Mouse (Mus musculus) 3134 (cell line): ENCODE measurements around the gene Dnmt3a.

Experiments used
- DNase-seq: peaks from one replicate; pipeline ENCODE4 v3.0.0-alpha.2; 2011; ENCODE audit warnings: low spot score; ENCODE audit not compliant: insufficient read length; ENCODE audit errors: extremely low read depth

Gene Dnmt3a

DNA sequence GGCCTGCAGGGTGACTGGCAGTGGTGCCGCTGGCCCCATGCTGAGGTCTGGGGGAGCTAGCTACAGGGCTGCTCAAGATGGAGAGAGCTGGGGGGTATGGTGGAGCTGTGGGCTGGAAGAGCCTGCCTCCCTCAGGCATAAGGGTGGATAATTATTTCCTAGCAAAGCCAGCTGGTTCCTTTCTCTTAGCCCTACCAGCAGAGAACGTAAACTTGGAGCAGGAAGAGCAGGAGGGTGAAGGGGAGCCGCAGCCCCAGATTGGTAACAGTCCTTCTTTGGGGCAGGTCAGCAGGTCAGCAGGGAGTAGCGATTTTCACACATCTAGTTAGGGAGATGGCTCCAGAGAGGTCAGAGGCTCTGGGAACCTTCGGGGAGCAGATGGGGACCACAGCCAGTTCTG is 44.4 kb downstream of the Dnmt3a start:
- no peak for DNase-seq

DNA sequence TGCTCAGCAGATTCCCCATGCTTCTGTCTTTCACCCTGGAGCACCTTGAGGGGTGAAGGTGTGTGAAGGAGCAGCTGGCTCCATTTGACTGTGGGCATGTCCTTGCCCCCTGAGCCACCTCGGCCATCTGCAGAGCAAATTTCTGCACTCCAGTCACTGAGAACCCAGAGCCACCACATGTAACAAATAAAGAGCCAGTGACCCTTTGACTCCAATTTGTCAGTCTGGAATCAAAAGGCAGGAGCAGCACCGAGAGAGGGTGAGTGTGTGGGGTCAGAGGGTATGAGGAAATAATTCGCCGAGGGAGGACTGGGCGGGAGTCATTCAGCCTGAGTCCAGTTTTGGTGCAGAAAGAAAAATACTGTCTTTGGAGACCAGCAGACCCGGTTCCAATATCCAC is 44.9 kb downstream of the Dnmt3a start:
- no peak for DNase-seq

- no peak for DNase-seq
Measured at GRCm38 (mm10) chr12:3851179-3851578, 45.4 kb downstream of the Dnmt3a start.

DNA sequence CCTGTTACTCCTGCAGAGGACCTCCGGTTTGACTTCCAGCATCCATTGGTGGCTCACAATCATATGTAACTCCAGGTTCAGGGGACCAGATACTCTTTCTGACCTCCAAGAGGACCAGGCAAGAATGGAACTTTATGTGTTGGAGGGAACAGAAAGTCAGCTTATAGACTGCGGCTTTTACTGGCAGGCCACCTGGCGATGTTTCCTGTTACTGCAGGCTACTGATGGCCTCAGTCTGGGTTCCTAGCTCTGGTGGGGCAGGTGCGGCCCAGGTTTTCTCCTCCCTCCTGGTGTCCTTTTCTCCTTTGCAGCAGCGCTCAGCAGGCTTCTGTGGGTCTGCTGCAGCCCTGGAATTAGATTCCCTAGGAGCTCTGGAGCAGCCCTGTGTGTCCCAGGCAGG is 46.7 kb downstream of the Dnmt3a start:
- DNase-seq = no peak

DNA sequence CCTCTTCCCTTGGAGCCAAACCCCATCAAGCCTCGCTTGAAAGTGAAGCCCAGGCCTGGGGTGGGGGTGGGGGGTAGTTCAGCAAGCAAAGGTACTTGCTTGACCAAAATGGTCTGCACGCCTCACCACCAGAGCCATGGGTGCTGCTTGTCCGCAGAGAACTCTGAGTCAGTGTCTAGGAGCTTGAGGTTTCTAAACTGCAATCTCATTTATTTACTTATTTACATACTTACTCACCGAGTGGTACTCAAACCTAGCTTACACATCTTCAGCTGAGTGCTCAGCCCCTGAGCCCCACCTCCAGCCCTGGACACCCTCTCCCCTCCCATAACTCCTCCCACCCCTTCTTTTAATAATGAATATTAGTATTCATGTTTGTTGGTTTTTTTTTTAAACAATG is 48.6 kb downstream of the Dnmt3a start:
- no peak for DNase-seq

GRCm38 (mm10) chr12:3855762-3856501 is 50.1 kb downstream of the Dnmt3a start:
- DNase-seq = no peak

DNA sequence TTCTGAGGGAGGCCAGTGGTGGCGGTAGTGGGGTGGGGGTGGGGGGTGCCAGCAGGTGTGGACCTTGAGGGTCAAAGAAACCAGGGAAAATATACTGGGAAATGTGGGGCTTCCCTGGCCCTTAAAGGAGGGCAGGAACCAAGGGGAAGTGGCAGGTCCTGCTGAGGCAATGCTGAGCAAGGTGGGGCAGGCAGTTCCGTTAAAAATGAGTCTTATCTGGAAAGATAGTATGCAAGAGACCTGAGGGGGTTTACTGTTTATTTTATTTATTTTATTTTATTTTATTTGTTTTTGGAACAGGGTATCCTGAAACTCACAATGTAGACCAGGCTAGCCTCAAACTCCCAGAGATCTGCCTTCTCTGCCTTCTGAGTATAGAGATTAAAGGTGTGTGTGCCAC is 50.9 kb downstream of the Dnmt3a start:
- no peak for DNase-seq

GRCm38 (mm10) chr12:3857231-3857630 is 51.4 kb downstream of the Dnmt3a start:
- no peak for DNase-seq

DNA sequence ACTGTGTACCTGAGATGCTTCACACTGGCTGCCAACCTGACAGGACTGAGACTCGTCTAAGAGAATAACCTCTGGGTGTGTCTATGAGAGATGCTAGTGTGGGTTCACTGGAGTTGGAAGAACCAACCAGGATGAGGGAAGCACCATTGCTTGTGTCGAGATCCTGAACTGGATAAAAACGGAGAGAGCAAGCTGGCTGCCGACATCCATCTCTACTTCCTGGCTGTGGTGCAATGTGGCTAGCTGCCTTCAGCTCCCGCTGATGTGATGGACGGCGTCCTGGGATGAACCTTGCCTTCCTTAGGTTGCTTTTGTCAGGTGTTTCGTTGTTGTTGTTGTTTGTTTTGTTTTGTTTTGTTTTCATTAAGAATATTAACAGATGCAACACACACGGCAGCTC is 52.0 kb downstream of the Dnmt3a start:
- DNase-seq = no peak

DNA sequence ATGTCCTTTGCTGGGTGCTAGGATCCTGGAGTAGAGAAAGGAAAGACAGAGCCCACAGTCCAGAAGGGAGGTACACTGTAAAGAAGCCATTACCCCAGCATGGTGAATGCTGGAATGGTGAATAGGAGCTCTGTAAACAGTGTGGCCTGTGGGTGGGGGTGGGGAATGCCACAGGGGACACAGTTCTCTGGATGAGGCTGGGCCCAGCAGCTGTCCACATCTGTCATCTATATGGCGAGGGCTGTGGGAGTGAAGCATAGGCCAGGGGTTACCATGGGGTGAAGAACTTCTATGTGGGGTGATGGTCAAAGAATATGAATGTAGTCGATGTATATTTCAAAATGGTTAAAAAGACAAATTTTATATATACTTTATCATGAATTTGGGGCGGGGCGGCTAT is 52.9 kb downstream of the Dnmt3a start:
- DNase-seq = no peak

DNA sequence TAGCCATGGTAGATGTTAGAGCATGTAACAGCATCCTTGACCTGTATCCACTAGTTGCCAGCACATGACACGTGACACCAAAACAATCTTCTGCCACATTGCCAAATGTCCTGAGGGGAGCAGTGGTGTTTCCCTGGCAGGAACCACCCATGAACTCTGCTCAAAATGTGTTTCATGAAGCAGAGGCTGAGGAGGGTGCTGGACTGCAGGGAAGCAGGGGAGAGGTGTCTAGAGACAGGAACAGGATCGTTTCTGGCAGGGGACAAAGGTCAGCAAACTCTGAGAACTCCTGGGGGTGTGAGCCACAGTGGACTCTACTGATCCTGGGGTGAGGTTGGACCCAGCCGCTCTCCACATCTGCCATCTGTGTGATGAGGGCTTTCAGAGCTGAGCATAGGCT is 53.7 kb downstream of the Dnmt3a start:
- no peak for DNase-seq

DNA sequence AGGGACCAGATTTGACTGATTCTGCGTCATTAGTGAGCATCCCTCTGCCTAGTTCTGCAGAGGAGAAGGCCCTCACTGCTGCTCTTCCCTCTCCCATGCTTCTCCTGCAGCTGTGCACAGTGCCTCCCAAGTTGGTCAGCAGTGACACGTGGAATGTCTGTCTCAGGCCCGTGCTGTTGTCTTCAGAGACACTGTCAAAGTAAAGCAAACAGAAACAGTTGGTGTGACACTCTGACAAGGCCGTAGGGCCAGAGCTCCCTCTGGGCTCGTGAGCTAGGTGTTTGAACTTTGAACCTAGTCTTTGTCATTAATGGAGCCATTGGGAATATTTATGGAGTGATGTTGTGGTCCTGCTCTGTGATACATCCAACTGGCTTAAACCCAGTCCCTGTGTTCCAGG is 54.2 kb downstream of the Dnmt3a start:
- DNase-seq = no peak

DNA sequence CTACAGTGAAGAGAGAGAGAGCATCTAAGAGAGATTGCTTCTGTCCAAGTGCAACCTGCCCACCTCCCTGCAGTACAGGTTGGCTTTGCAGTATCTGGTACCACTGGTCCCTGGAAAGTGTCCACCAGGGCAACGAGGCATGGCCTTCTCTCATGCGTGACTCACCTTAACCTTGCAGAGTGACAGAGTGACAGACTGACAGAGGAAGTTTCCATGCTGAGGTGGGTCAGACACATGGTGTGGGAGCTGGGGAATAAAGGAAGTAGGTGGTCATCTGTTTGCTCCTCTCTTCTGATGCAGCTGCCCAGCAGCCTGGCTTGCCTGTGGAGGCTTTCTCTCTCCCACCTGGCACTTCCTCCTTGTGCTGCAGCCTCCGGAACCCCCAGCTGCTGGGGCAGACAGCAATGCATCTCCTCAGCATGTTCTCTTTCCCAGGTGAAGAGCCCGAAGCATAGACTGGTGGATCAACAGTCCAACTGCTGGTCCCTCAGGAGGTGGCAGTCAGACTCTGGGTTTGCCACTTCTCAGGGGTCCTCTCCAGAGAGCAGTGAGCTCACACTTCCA is 55.9 kb downstream of the Dnmt3a start:
- DNase-seq = no peak

DNA sequence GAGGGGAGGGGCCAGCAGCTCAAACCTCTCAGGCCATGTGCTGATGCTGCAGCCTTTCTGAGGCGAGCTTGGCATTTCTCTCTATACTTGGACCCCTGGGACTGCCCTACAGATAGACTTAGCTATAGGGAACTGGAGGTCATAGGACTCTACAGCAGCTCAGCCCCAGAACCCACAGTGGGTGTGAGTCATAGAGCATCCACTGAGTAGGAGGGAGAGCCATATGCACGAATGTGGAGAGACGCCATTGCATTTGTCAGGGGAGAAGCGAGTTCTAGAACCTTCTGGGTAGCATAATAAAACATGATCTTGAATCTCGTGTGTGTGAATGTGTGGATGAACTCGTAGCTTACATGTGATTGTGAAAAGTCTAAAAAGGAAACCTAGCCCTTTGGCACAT is 56.4 kb downstream of the Dnmt3a start:
- DNase-seq = no peak

DNA sequence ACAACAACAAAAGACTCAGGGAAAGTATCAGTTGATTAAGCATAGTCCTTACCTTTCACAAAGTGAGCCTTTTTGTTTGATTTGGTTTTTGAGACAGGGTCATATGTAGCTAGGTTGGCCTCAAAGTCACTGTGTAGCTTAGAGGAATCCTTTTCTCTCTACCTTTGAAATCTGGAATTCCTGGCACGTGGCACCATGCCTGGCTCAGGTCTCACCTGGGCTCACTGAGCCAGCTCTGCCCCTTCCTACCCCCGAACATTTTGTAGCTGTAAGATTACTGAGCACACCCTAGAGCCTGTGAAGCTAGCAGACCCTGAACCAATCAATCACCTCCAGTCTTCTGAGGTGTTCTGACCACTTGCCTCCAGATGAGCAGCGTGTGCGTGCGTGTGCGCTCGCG is 58.4 kb downstream of the Dnmt3a start:
- no peak for DNase-seq

GRCm38 (mm10) chr12:3865594-3865993 is 59.8 kb downstream of the Dnmt3a start:
- DNase-seq = no peak

DNA sequence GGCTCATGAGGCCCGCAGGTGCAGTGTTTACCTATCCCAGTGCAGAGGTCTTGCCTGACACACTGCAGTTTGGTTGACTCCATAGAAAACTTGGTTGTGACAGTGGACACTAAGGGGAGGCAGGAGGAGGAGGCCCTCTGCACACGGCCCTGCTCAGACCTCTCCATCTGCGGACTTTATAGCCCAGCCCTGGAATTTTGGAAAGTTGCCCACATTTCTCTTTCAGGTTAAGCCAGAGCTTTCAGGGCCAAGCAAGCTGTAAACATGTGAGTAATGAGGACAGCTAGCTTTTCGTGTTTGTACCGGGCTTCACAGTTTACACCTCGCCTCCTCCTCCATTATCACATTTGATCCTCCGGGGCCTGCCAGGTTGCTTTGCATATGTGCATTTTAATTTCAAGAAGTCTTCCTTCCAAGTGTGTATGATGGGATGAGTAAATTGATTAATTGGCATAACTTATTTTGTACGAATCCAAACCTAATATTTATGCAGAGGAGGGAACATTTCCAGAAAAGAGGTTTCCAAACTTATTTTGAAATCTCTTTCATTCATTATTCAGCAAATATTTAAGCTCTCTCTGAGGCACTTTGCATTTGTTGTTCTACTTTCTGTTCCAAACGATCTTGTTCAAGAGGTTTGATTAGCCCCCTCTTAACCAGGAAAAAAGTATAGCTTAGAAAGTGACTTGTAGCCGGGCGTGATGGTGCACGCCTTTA is 61.0 kb downstream of the Dnmt3a start:
- no peak for DNase-seq

DNA sequence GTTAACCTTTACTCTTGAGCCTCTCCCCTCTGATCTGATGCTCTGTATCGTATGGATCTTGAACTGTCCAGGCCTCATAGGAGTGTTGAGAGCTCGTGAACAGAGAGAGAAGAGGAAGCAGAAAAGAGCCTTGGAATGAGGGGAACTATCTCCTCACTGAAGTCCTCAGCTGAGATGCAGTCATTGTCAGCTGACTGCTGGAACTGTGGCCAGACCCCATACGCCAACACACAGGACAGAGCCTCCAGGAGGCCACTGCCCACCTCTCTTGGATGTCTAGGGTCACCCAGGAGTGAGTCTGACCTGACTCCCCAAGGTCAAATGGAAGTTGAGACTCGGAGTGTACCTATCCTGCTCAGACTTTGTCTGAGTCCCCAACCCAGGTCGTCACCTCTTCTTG is 62.3 kb downstream of the Dnmt3a start:
- DNase-seq = no peak

DNA sequence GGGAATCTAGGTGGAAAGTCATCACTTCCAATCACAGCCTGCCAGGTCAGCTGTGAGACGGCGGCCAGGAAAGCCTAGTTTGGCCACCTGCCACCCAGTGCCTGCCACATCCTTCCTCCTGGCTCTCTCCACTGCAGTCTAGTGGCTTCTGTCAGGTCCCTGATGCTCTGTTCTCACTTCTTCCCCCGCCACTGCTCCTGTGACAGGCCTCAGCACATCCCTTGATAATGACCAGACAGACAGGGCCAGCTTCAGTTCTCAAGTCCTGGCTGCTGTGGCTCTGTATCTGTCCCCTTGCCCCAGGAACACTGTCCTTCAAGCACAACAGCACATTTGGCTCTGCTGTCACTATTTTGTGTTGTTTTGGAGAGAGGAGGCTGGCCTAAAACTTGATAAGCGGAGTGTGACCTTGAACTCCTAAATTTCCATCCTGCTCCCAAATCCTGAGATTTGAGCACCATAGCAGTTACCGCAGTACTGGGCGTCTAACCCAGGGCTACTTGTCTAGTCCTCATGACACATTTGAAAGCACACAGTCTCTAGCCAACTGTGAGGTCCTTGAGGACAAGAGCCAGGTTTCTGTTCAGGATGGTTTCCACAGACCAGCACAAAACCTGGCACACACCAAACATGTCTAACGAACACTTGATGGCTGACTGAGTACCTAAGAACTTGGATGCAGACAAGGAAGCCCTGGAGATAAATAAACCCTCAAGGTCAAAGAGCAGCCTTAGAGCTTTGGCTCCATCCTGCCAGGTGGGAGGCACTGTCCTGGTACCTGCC is 63.1 kb downstream of the Dnmt3a start:
- DNase-seq = no peak

- no peak for DNase-seq
Measured at GRCm38 (mm10) chr12:3870024-3870423, 64.2 kb downstream of the Dnmt3a start.

- no peak for DNase-seq
Measured at GRCm38 (mm10) chr12:3870859-3871462, 65.2 kb downstream of the Dnmt3a start.
